Mouse (Mus musculus): ENCODE data around the gene Cpz. TPM values are rescaled to one million over a fixed set of nuclear protein-coding genes. Genes with fewer than 3 reads are reported as not detected.

Gene Cpz
- polyA plus RNA-seq, 1 experiment, result 0.77 TPM

GRCm38 (mm10) chr5:35465966-35466635 is 59.4 kb downstream of the Cpz start:
- Histone ChIP-seq H3K79me2 (ENCODE audit: control insufficient read depth, insufficient read depth) (no peaks in the 10 kb centered on the region), H3ac (ENCODE audit: control insufficient read depth, insufficient read length, low read depth) (no peak overlapping the region), H3K27me3 (ENCODE audit: control insufficient read depth, insufficient read depth, insufficient read length) (peaks cover 97% of the 10 kb centered on the region), H3K4me3 (ENCODE audit: insufficient read depth, poor library complexity, severe bottlenecking) (no peak overlapping the region), H3K36me3 (ENCODE audit: control insufficient read depth, insufficient read depth) (no peaks in the 10 kb centered on the region), H3K79me3 (ENCODE audit: low read depth) (no peaks in the 10 kb centered on the region)
- no peak for TF ChIP-seq CEBPB (IDR thresholded peaks at IDR 0.05; ENCODE audit: low read depth)
- TF ChIP-seq MAX (IDR thresholded peaks at IDR 0.05), result no peak
- no peak for TF ChIP-seq MYOD1 (IDR thresholded peaks at IDR 0.05; ENCODE audit: control insufficient read depth, insufficient read length, low read depth)
- no peak for TF ChIP-seq MYOG (IDR thresholded peaks at IDR 0.05; ENCODE audit: control insufficient read depth, extremely low read depth, insufficient read length)
- no peak for TF ChIP-seq USF1 (IDR thresholded peaks at IDR 0.05; ENCODE audit: low read depth)
- TF ChIP-seq CTCF (IDR thresholded peaks at IDR 0.05; ENCODE audit: control insufficient read depth, insufficient read depth, insufficient read length), result no peak
- TF ChIP-seq FOSL1 (IDR thresholded peaks at IDR 0.05; ENCODE audit: insufficient read depth, low read length, poor library complexity, severe bottlenecking), result no peak

GRCm38 (mm10) chr5:35462081-35462480 is 63.4 kb downstream of the Cpz start:
- Histone ChIP-seq H3ac (ENCODE audit: control insufficient read depth, insufficient read length, low read depth) (no peak overlapping the region), H3K79me3 (ENCODE audit: low read depth) (no peaks in the 10 kb centered on the region), H3K79me2 (ENCODE audit: control insufficient read depth, insufficient read depth) (no peaks in the 10 kb centered on the region), H3K4me3 (ENCODE audit: insufficient read depth, poor library complexity, severe bottlenecking) (no peak overlapping the region), H3K27me3 (ENCODE audit: control insufficient read depth, insufficient read depth, insufficient read length) (peaks cover 77% of the 10 kb centered on the region), H3K36me3 (ENCODE audit: control insufficient read depth, insufficient read depth) (no peaks in the 10 kb centered on the region)
- TF ChIP-seq MYOD1 (IDR thresholded peaks at IDR 0.05; ENCODE audit: control insufficient read depth, insufficient read length, low read depth) (no peak), MAX (IDR thresholded peaks at IDR 0.05) (no peak), USF1 (IDR thresholded peaks at IDR 0.05; ENCODE audit: low read depth) (no peak), MYOG (IDR thresholded peaks at IDR 0.05; ENCODE audit: control insufficient read depth, extremely low read depth, insufficient read length) (no peak), CEBPB (IDR thresholded peaks at IDR 0.05; ENCODE audit: low read depth) (no peak), FOSL1 (IDR thresholded peaks at IDR 0.05; ENCODE audit: insufficient read depth, low read length, poor library complexity, severe bottlenecking) (no peak), CTCF (IDR thresholded peaks at IDR 0.05; ENCODE audit: control insufficient read depth, insufficient read depth, insufficient read length) (no peak)

- H3ac ChIP-seq (ENCODE audit: control insufficient read depth, insufficient read length, low read depth), result no peak overlapping the region
- peaks cover 73% of the 10 kb centered on the region for H3K27me3 ChIP-seq (ENCODE audit: control insufficient read depth, insufficient read depth, insufficient read length)
- no peaks in the 10 kb centered on the region for H3K36me3 ChIP-seq (ENCODE audit: control insufficient read depth, insufficient read depth)
- TF ChIP-seq CEBPB (IDR thresholded peaks at IDR 0.05; ENCODE audit: low read depth), result no peak
- TF ChIP-seq MYOG (IDR thresholded peaks at IDR 0.05; ENCODE audit: control insufficient read depth, extremely low read depth, insufficient read length), result no peak
- no peak for TF ChIP-seq USF1 (IDR thresholded peaks at IDR 0.05; ENCODE audit: low read depth)
- TF ChIP-seq CTCF (IDR thresholded peaks at IDR 0.05; ENCODE audit: control insufficient read depth, insufficient read depth, insufficient read length), result no peak
- TF ChIP-seq MAX (IDR thresholded peaks at IDR 0.05), result no peak
- no peak for TF ChIP-seq FOSL1 (IDR thresholded peaks at IDR 0.05; ENCODE audit: insufficient read depth, low read length, poor library complexity, severe bottlenecking)
- TF ChIP-seq MYOD1 (IDR thresholded peaks at IDR 0.05; ENCODE audit: control insufficient read depth, insufficient read length, low read depth), result no peak
- no peak overlapping the region for H3K4me3 ChIP-seq (ENCODE audit: insufficient read depth, poor library complexity, severe bottlenecking)
- no peaks in the 10 kb centered on the region for H3K79me2 ChIP-seq (ENCODE audit: control insufficient read depth, insufficient read depth)
- no peaks in the 10 kb centered on the region for H3K79me3 ChIP-seq (ENCODE audit: low read depth)
These were observed 65.7 kb downstream of the Cpz start for GRCm38 (mm10) chr5:35459760-35460159.

GRCm38 (mm10) chr5:35458267-35458666 is 67.2 kb downstream of the Cpz start:
- TF ChIP-seq USF1 (IDR thresholded peaks at IDR 0.05; ENCODE audit: low read depth) (no peak), FOSL1 (IDR thresholded peaks at IDR 0.05; ENCODE audit: insufficient read depth, low read length, poor library complexity, severe bottlenecking) (no peak), MAX (IDR thresholded peaks at IDR 0.05) (no peak), MYOD1 (IDR thresholded peaks at IDR 0.05; ENCODE audit: control insufficient read depth, insufficient read length, low read depth) (no peak), CEBPB (IDR thresholded peaks at IDR 0.05; ENCODE audit: low read depth) (no peak), MYOG (IDR thresholded peaks at IDR 0.05; ENCODE audit: control insufficient read depth, extremely low read depth, insufficient read length) (no peak), CTCF (IDR thresholded peaks at IDR 0.05; ENCODE audit: control insufficient read depth, insufficient read depth, insufficient read length) (no peak)
- Histone ChIP-seq H3K36me3 (ENCODE audit: control insufficient read depth, insufficient read depth) (no peaks in the 10 kb centered on the region), H3K27me3 (ENCODE audit: control insufficient read depth, insufficient read depth, insufficient read length) (peaks cover 73% of the 10 kb centered on the region), H3K79me3 (ENCODE audit: low read depth) (no peaks in the 10 kb centered on the region), H3K79me2 (ENCODE audit: control insufficient read depth, insufficient read depth) (no peaks in the 10 kb centered on the region), H3ac (ENCODE audit: control insufficient read depth, insufficient read length, low read depth) (no peak overlapping the region), H3K4me3 (ENCODE audit: insufficient read depth, poor library complexity, severe bottlenecking) (no peak overlapping the region)

GRCm38 (mm10) chr5:35457364-35457763 is 68.1 kb downstream of the Cpz start:
- no peak for TF ChIP-seq MAX (IDR thresholded peaks at IDR 0.05)
- TF ChIP-seq USF1 (IDR thresholded peaks at IDR 0.05; ENCODE audit: low read depth), result no peak
- no peak for TF ChIP-seq CTCF (IDR thresholded peaks at IDR 0.05; ENCODE audit: control insufficient read depth, insufficient read depth, insufficient read length)
- no peak for TF ChIP-seq CEBPB (IDR thresholded peaks at IDR 0.05; ENCODE audit: low read depth)
- no peak for TF ChIP-seq FOSL1 (IDR thresholded peaks at IDR 0.05; ENCODE audit: insufficient read depth, low read length, poor library complexity, severe bottlenecking)
- no peak for TF ChIP-seq MYOD1 (IDR thresholded peaks at IDR 0.05; ENCODE audit: control insufficient read depth, insufficient read length, low read depth)
- H3K79me2 ChIP-seq (ENCODE audit: control insufficient read depth, insufficient read depth), result no peaks in the 10 kb centered on the region
- H3ac ChIP-seq (ENCODE audit: control insufficient read depth, insufficient read length, low read depth), result no peak overlapping the region
- no peaks in the 10 kb centered on the region for H3K36me3 ChIP-seq (ENCODE audit: control insufficient read depth, insufficient read depth)
- peaks cover 73% of the 10 kb centered on the region for H3K27me3 ChIP-seq (ENCODE audit: control insufficient read depth, insufficient read depth, insufficient read length)
- no peak overlapping the region for H3K4me3 ChIP-seq (ENCODE audit: insufficient read depth, poor library complexity, severe bottlenecking)
- no peaks in the 10 kb centered on the region for H3K79me3 ChIP-seq (ENCODE audit: low read depth)
